In genomic region chr3:93494774-93495173, GRCm38 (mm10) we compare ENCODE assay signal across 20 mouse cellular contexts. TPM values are rescaled to one million over a fixed set of nuclear protein-coding genes. Genes with fewer than 3 reads are reported as not detected.
"Had no signal": no experiment of that assay in that cellular context is flagged by ENCODE, and none has a peak within 500 bp of the region (broad histone marks: within the 10 kb centered on the region; RNA-seq: fewer than 3 reads in every experiment).

No protein-coding gene starts in this region.

RNA-seq across cellular contexts. Expression of gene Tchhl1, which starts 26.2 kb away (rescaled TPM):
- total RNA-seq: layer of hippocampus, adult 18-20 months; layer of hippocampus, postnatal 25 days; left cerebral cortex, adult 18-20 months; left cerebral cortex, postnatal 10 days; left cerebral cortex, postnatal 36 days; liver, adult 2 months had no signal
- polyA plus RNA-seq: limb, embryonic 11.5 days; limb, embryonic 14.5 days; liver, adult 2 months; liver, embryonic 13.5 days; liver, embryonic 16.5 days; lung, adult 2 months; midbrain, embryonic 10.5 days; midbrain, embryonic 13.5 days; midbrain, embryonic 16.5 days; neural tube, embryonic 11.5 days; neural tube, embryonic 14.5 days; small intestine, adult 2 months; spleen, adult 2 months; stomach, embryonic 16.5 days; thymus, adult 2 months had no signal

RNA-seq across cellular contexts. Expression of gene Tchh, which starts 52.6 kb away (rescaled TPM):
- polyA plus RNA-seq: small intestine, adult 2 months had no signal
